Mouse (Mus musculus) gastrocnemius, postnatal 36 days (tissue): ENCODE measurements around the gene Gsdma3. TPM values are rescaled to one million over a fixed set of nuclear protein-coding genes. Genes with fewer than 3 reads are reported as not detected.
"Not testable (repeated sequence)": the region's sequence is repeated elsewhere in the genome, so short reads cannot be mapped to it uniquely, and the experiment has no call there.

ENCODE experiments used
- DNase-seq, 2 experiments: peaks; one replicate each; pipeline ENCODE4 v3.0.0; 2022
- intact Hi-C: fragments of 180-260 bp; cut with DNase I; formaldehyde crosslinking; loops from one replicate; pipeline ENCODE4 v1.15.1; 2025
- total RNA-seq, 2 experiments: library from RNA; stranded (reverse); gene quantifications; 2 replicates each; pipeline ENCODE4 v1.2.3; 2021

Gsdma3 gene
- total RNA-seq, 2 experiments from 2014 or later = 1.8 to 22.5 TPM

GRCm38 (mm10) chr11:98595021-98595420 lies 31.1 kb upstream of the Gsdma3 start:
- no peak for DNase-seq
- intact Hi-C loops = no loop called here

GRCm38 (mm10) chr11:98595473-98595872 lies 30.7 kb upstream of the Gsdma3 start:
- intact Hi-C loops = no loop called here
- DNase-seq = peak in 1 of 2 experiments; percentile 8

- DNase-seq = no peak
- intact Hi-C loops = no loop called here
These were observed 30.2 kb upstream of the Gsdma3 start for GRCm38 (mm10) chr11:98595955-98596354.

GRCm38 (mm10) chr11:98597363-98597762 lies 28.8 kb upstream of the Gsdma3 start:
- intact Hi-C loops = no loop called here
- peak in 1 of 2 experiments; percentile 25 for DNase-seq

- peak in 1 of 2 experiments; percentile 9 for DNase-seq
- intact Hi-C loops = no loop called here
These were observed 28.2 kb upstream of the Gsdma3 start, which contains the start of gene Lrrc3c for GRCm38 (mm10) chr11:98597991-98598390. Lrrc3c (plus strand) TSS chr11:98598291.

GRCm38 (mm10) chr11:98598851-98599290 lies 27.3 kb upstream of the Gsdma3 start:
- intact Hi-C loops = no loop called here
- peak in 1 of 2 experiments; percentile 12 for DNase-seq

GRCm38 (mm10) chr11:98599291-98599690 lies 26.9 kb upstream of the Gsdma3 start:
- DNase-seq = no peak
- intact Hi-C loops = no loop called here

GRCm38 (mm10) chr11:98602090-98602690 lies 24.0 kb upstream of the Gsdma3 start:
- DNase-seq = no peak
- intact Hi-C loops = loop anchor here (10.0 kb wide), 1 partner anchor 53 kb away; no protein-coding TSS in a partner anchor

- DNase-seq = no peak
- intact Hi-C loops = loop anchor here (10.0 kb wide), 1 partner anchor 51 kb away; no protein-coding TSS in a partner anchor
These were observed 22.2 kb upstream of the Gsdma3 start for GRCm38 (mm10) chr11:98603953-98604352.

GRCm38 (mm10) chr11:98604911-98605310 lies 21.2 kb upstream of the Gsdma3 start:
- not testable (repeated sequence) for DNase-seq
- intact Hi-C loops = loop anchor here (10.0 kb wide), 1 partner anchor 50 kb away; no protein-coding TSS in a partner anchor

- intact Hi-C loops = loop anchor here (10.0 kb wide), 1 partner anchor 48 kb away; no protein-coding TSS in a partner anchor
- DNase-seq = no peak
These were observed 19.4 kb upstream of the Gsdma3 start for GRCm38 (mm10) chr11:98606763-98607162.

GRCm38 (mm10) chr11:98620791-98621190 lies 5.4 kb upstream of the Gsdma3 start:
- DNase-seq = no peak
- intact Hi-C loops = no loop called here

- DNase-seq, intact Hi-C loops: not testable (repeated sequence)
These were observed 2.2 kb upstream of the Gsdma3 start for GRCm38 (mm10) chr11:98623981-98624380.

GRCm38 (mm10) chr11:98624381-98624780 lies 1.8 kb upstream of the Gsdma3 start:
- DNase-seq, intact Hi-C loops: not testable (repeated sequence)

- DNase-seq = no peak
- intact Hi-C loops = no loop called here
These were observed 2.5 kb downstream of the Gsdma3 start for GRCm38 (mm10) chr11:98628706-98629105.

- intact Hi-C loops = no loop called here
- no peak for DNase-seq
These were observed 4.5 kb downstream of the Gsdma3 start for GRCm38 (mm10) chr11:98630646-98631045.

- intact Hi-C loops, DNase-seq: not testable (repeated sequence)
These were observed 9.3 kb downstream of the Gsdma3 start for GRCm38 (mm10) chr11:98635312-98635970.

GRCm38 (mm10) chr11:98637501-98637900 lies 11.3 kb downstream of the Gsdma3 start:
- DNase-seq = no peak
- intact Hi-C loops = no loop called here

GRCm38 (mm10) chr11:98640091-98640490 lies 13.9 kb downstream of the Gsdma3 start:
- no peak for DNase-seq
- intact Hi-C loops = no loop called here

GRCm38 (mm10) chr11:98644757-98645156 lies 18.6 kb downstream of the Gsdma3 start:
- DNase-seq = no peak
- intact Hi-C loops = no loop called here

GRCm38 (mm10) chr11:98645946-98646345 lies 19.8 kb downstream of the Gsdma3 start:
- intact Hi-C loops = no loop called here
- no peak for DNase-seq

- intact Hi-C loops = no loop called here
- DNase-seq = no peak
These were observed 20.3 kb downstream of the Gsdma3 start, which contains the start of gene Gsdma2 for GRCm38 (mm10) chr11:98646459-98646858. Gsdma2 (plus strand) TSS chr11:98646759.
